Mouse (Mus musculus): ENCODE results near the gene Tmed8.
"Not testable (repeated sequence)": the region's sequence is repeated elsewhere in the genome, so short reads cannot be mapped to it uniquely, and the experiment has no call there.

Gene Tmed8

GRCm38 (mm10) chr12:87158099-87158498, 42.2 kb downstream of the Tmed8 start:
- DNase-seq = no peak

- DNase-seq = no peak
Measured at GRCm38 (mm10) chr12:87157361-87157760, 42.9 kb downstream of the Tmed8 start.

GRCm38 (mm10) chr12:87154448-87154847, 45.8 kb downstream of the Tmed8 start:
- DNase-seq = not testable (repeated sequence)

- no peak for DNase-seq
Measured at GRCm38 (mm10) chr12:87149471-87149870, 50.8 kb downstream of the Tmed8 start.

- no peak for DNase-seq
Measured at GRCm38 (mm10) chr12:87148136-87148535, 52.1 kb downstream of the Tmed8 start.

- peak; percentile 87 to 88 for DNase-seq
Measured at GRCm38 (mm10) chr12:87147395-87148089, 52.7 kb downstream of the Tmed8 start, which contains the start of gene Pomt2. Gene Pomt2, minus strand, starts transcription at chr12:87147968.

GRCm38 (mm10) chr12:87146966-87147365, 53.3 kb downstream of the Tmed8 start, which contains the start of gene Gstz1:
Gene Gstz1, plus strand, starts transcription at chr12:87147165.
- peak; percentile 87 to 89 for DNase-seq

- no peak for DNase-seq
Measured at GRCm38 (mm10) chr12:87142156-87142555, 58.1 kb downstream of the Tmed8 start.

GRCm38 (mm10) chr12:87138768-87139167, 61.5 kb downstream of the Tmed8 start:
- DNase-seq = no peak

GRCm38 (mm10) chr12:87138342-87138701, 61.9 kb downstream of the Tmed8 start:
- no peak for DNase-seq

GRCm38 (mm10) chr12:87137439-87138341, 62.6 kb downstream of the Tmed8 start:
- DNase-seq = no peak

GRCm38 (mm10) chr12:87132784-87133183, 67.5 kb downstream of the Tmed8 start:
- no peak for DNase-seq

- no peak for DNase-seq
Measured at GRCm38 (mm10) chr12:87132210-87132609, 68.0 kb downstream of the Tmed8 start.

GRCm38 (mm10) chr12:87131619-87132018, 68.6 kb downstream of the Tmed8 start:
- peak; percentile 62 to 66 for DNase-seq

GRCm38 (mm10) chr12:87131181-87131580, 69.1 kb downstream of the Tmed8 start:
- DNase-seq = no peak

- no peak for DNase-seq
Measured at GRCm38 (mm10) chr12:87130224-87130623, 70.0 kb downstream of the Tmed8 start.

- DNase-seq = no peak
Measured at GRCm38 (mm10) chr12:87127256-87127655, 73.0 kb downstream of the Tmed8 start.

- DNase-seq = no peak
Measured at GRCm38 (mm10) chr12:87121918-87122589, 78.2 kb downstream of the Tmed8 start.
